Mouse (Mus musculus) MEL (cell line): ENCODE measurements at regions not wholly inside any gene's neighbourhood (a gene's known extent, or its start where the extent isn't known, plus 50 kb on each side); places are given as distances from the start of the nearest gene placed in this dataset.

ENCODE experiments used
- DNase-seq: peaks from one replicate; pipeline ENCODE4 v3.0.0; 2011; ENCODE audit warnings: low read depth, low spot score
- H3K27ac ChIP-seq: 2 replicates; pipeline ENCODE4 v1.5.1; 2012; ENCODE audit warnings: low read depth, mild to moderate bottlenecking, control low read depth, low read length, moderate library complexity; ENCODE audit not compliant: control insufficient read depth
- H3K27me3 ChIP-seq, 2 experiments: fragments of 150-350 bp in 1 of 2; sonication (generic) in 1 of 2; 2 replicates each; pipeline ENCODE4 v1.6.1; 2012; ENCODE audit warnings: low read length in 2 of 2, mild to moderate bottlenecking in 2 of 2, improper control_type of control experiment in 1 of 2, moderate library complexity in 1 of 2; ENCODE audit not compliant: insufficient read depth in 2 of 2, control insufficient read depth in 1 of 2
- H3K36me3 ChIP-seq, 2 experiments: 2 replicates each; pipeline ENCODE4 v1.6.1; 2012 to 2014; ENCODE audit warnings: low read length in 2 of 2, improper control_type of control experiment in 1 of 2, inconsistent platforms in 1 of 2, mild to moderate bottlenecking in 1 of 2; ENCODE audit not compliant: insufficient read depth in 2 of 2, control insufficient read depth in 1 of 2
- H3K4me1 ChIP-seq, 2 experiments: fragments of 150-350 bp in 1 of 2; sonication (generic) in 1 of 2; 2 replicates each; pipeline ENCODE4 v1.6.1; 2012; ENCODE audit warnings: low read length in 2 of 2, improper control_type of control experiment in 1 of 2, mild to moderate bottlenecking in 1 of 2; ENCODE audit not compliant: insufficient read depth in 2 of 2, control insufficient read depth in 1 of 2
- H3K4me3 ChIP-seq, 2 experiments: fragments of 150-350 bp in 1 of 2; sonication (generic) in 1 of 2; 2 replicates each; pipeline ENCODE4 v1.5.1; 2012; ENCODE audit warnings: low read depth in 2 of 2, low read length in 2 of 2, mild to moderate bottlenecking in 2 of 2, moderate library complexity in 2 of 2, control low read depth in 1 of 2, improper control_type of control experiment in 1 of 2; ENCODE audit not compliant: control insufficient read depth in 1 of 2, insufficient read depth in 1 of 2
- H3K79me2 ChIP-seq: 2 replicates; pipeline ENCODE4 v1.6.1; 2012; ENCODE audit warnings: mild to moderate bottlenecking, low read length, moderate library complexity; ENCODE audit not compliant: control insufficient read depth, poor library complexity, insufficient read depth
- H3K9ac ChIP-seq: 2 replicates; pipeline ENCODE4 v1.6.1; 2012; ENCODE audit warnings: low read depth, mild to moderate bottlenecking, control low read depth, low read length, moderate library complexity; ENCODE audit not compliant: control insufficient read depth, poor library complexity, severe bottlenecking
- H3K9me3 ChIP-seq: fragments of 150-350 bp; sonication (generic); replicated peaks from 2 replicates; pipeline ENCODE4 v1.6.1; 2012; ENCODE audit warnings: mild to moderate bottlenecking, low read length, improper control_type of control experiment, moderate library complexity; ENCODE audit not compliant: insufficient read depth
- BHLHE40 ChIP-seq: IDR thresholded peaks from 2 replicates; pipeline ENCODE4 v1.6.1; 2012; ENCODE audit warnings: low read depth, mild to moderate bottlenecking, inconsistent platforms, low read length, improper control_type of control experiment, borderline replicate concordance
- CHD1 ChIP-seq: IDR thresholded peaks from 2 replicates; pipeline ENCODE4 v1.6.1; 2012; ENCODE audit warnings: low read depth, mild to moderate bottlenecking, inconsistent platforms, low read length, improper control_type of control experiment
- CTCF ChIP-seq, 3 experiments: IDR thresholded peaks in 2 of 3; conservative IDR thresholded peaks in 1 of 3; 2 replicates each; pipeline ENCODE4 v1.5.1; 2011 to 2012; ENCODE audit warnings: low read length in 3 of 3, low read depth in 2 of 3, mild to moderate bottlenecking in 2 of 3, improper control_type of control experiment in 1 of 3, inconsistent platforms in 1 of 3, mixed read lengths in 1 of 3, moderate library complexity in 1 of 3; ENCODE audit not compliant: control insufficient read depth in 1 of 3, insufficient read depth in 1 of 3, poor library complexity in 1 of 3, severe bottlenecking in 1 of 3
- E2F4 ChIP-seq: IDR thresholded peaks from 2 replicates; pipeline ENCODE4 v1.6.1; 2011; ENCODE audit warnings: low read depth, low read length, improper control_type of control experiment, borderline replicate concordance
- EP300 ChIP-seq, 2 experiments: IDR thresholded peaks; 2 replicates each; pipeline ENCODE4 v1.6.1; 2011; ENCODE audit warnings: improper control_type of control experiment in 2 of 2, low read length in 2 of 2, low read depth in 1 of 2, mild to moderate bottlenecking in 1 of 2
- ETS1 ChIP-seq: IDR thresholded peaks from 2 replicates; pipeline ENCODE4 v1.6.1; 2012; ENCODE audit warnings: low read depth, mild to moderate bottlenecking, inconsistent platforms, low read length, improper control_type of control experiment, moderate library complexity
- GABPA ChIP-seq: IDR thresholded peaks from 2 replicates; pipeline ENCODE4 v1.6.1; 2012; ENCODE audit warnings: low read depth, mild to moderate bottlenecking, inconsistent platforms, low read length, improper control_type of control experiment, moderate library complexity
- HCFC1 ChIP-seq: IDR thresholded peaks from 2 replicates; pipeline ENCODE4 v1.6.1; 2012; ENCODE audit warnings: low read depth, mild to moderate bottlenecking, inconsistent platforms, low read length, improper control_type of control experiment, moderate library complexity
- MAFK ChIP-seq: IDR thresholded peaks from 2 replicates; pipeline ENCODE4 v1.6.1; 2011; ENCODE audit warnings: low read depth, mild to moderate bottlenecking, low read length, improper control_type of control experiment, borderline replicate concordance
- MAZ ChIP-seq: IDR thresholded peaks from 2 replicates; pipeline ENCODE4 v1.6.1; 2012; ENCODE audit warnings: low read depth, mild to moderate bottlenecking, inconsistent platforms, low read length, improper control_type of control experiment
- MEF2A ChIP-seq: IDR thresholded peaks from 2 replicates; pipeline ENCODE4 v1.6.1; 2014; ENCODE audit warnings: low read depth, mild to moderate bottlenecking, inconsistent platforms, low read length, improper control_type of control experiment; ENCODE audit not compliant: poor library complexity, insufficient replicate concordance, severe bottlenecking; ENCODE audit errors: extremely low read depth
- MXI1 ChIP-seq: IDR thresholded peaks from 2 replicates; pipeline ENCODE4 v1.6.1; 2011; ENCODE audit warnings: mild to moderate bottlenecking, low read depth, low read length, improper control_type of control experiment
- MYC ChIP-seq: IDR thresholded peaks from 2 replicates; pipeline ENCODE4 v1.6.1; 2011; ENCODE audit warnings: low read depth, mild to moderate bottlenecking, low read length, improper control_type of control experiment, moderate library complexity
- NELFE ChIP-seq: IDR thresholded peaks from 2 replicates; pipeline ENCODE4 v1.6.1; 2011; ENCODE audit warnings: low read depth, low read length, improper control_type of control experiment
- POLR2A ChIP-seq, 2 experiments: IDR thresholded peaks; 2 replicates each; pipeline ENCODE4 v1.6.1; 2011 to 2012; ENCODE audit warnings: low read length in 2 of 2, mild to moderate bottlenecking in 2 of 2, control low read depth in 1 of 2, improper control_type of control experiment in 1 of 2, low read depth in 1 of 2, moderate library complexity in 1 of 2; ENCODE audit not compliant: control insufficient read depth in 1 of 2, insufficient read depth in 1 of 2, poor library complexity in 1 of 2
- RAD21 ChIP-seq: IDR thresholded peaks from 2 replicates; pipeline ENCODE4 v1.6.1; 2011; ENCODE audit warnings: mild to moderate bottlenecking, low read depth, low read length, improper control_type of control experiment
- TAL1 ChIP-seq: IDR thresholded peaks from 2 replicates; pipeline ENCODE4 v1.6.1; 2012; ENCODE audit warnings: mild to moderate bottlenecking, inconsistent platforms, low read length, moderate library complexity, mixed read lengths
- TBP ChIP-seq: IDR thresholded peaks from 2 replicates; pipeline ENCODE4 v1.8.0; 2011; ENCODE audit warnings: low read depth, low read length, improper control_type of control experiment
- USF1 ChIP-seq: IDR thresholded peaks from 2 replicates; pipeline ENCODE4 v1.6.1; 2014; ENCODE audit warnings: low read depth, mild to moderate bottlenecking, inconsistent platforms, low read length, improper control_type of control experiment, moderate library complexity
- USF2 ChIP-seq, 2 experiments: IDR thresholded peaks; 2 replicates each; pipeline ENCODE4 v1.6.1; 2011 to 2012; ENCODE audit warnings: improper control_type of control experiment in 2 of 2, low read length in 2 of 2, borderline replicate concordance in 1 of 2, inconsistent platforms in 1 of 2, low read depth in 1 of 2, mild to moderate bottlenecking in 1 of 2; ENCODE audit not compliant: insufficient read depth in 1 of 2
- ZC3H11A ChIP-seq: IDR thresholded peaks from 2 replicates; pipeline ENCODE4 v1.6.1; 2012; ENCODE audit warnings: low read depth, mild to moderate bottlenecking, inconsistent platforms, low read length, improper control_type of control experiment
- ZKSCAN1 ChIP-seq: IDR thresholded peaks from 2 replicates; pipeline ENCODE4 v1.6.1; 2012; ENCODE audit warnings: low read depth, mild to moderate bottlenecking, inconsistent platforms, low read length, improper control_type of control experiment, moderate library complexity

- Histone ChIP-seq H3K9me3 (no peaks in the 10 kb centered on the region), H3K9ac (no peak overlapping the region)
- TF ChIP-seq HCFC1 (no peak), ZKSCAN1 (no peak), USF1 (no peak), MAZ (no peak), CTCF (IDR thresholded peaks at IDR 0.05 in 2 of 3, conservative IDR thresholded peaks at IDR 0.05 in 1 of 3; ENCODE audit: control insufficient read depth in 1 of 3, insufficient read depth in 1 of 3, low read depth in 2 of 3, low read length in 3 of 3, poor library complexity in 1 of 3, severe bottlenecking in 1 of 3) (no peak), RAD21 (no peak), ETS1 (no peak), ZC3H11A (no peak), NELFE (no peak), POLR2A (IDR thresholded peaks at IDR 0.05; ENCODE audit: control insufficient read depth in 1 of 2, insufficient read depth in 1 of 2, low read depth in 1 of 2, low read length in 2 of 2, poor library complexity in 1 of 2) (no peak), TBP (no peak), CHD1 (no peak)
- TF ChIP-seq, all 39 proteins: peak for 0
- H3K36me3 ChIP-seq = no peaks in the 10 kb centered on the region
- H3K4me1 ChIP-seq = no peaks in the 10 kb centered on the region
- no peak overlapping the region for H3K27ac ChIP-seq
- no peak for DNase-seq
- no peak overlapping the region for H3K4me3 ChIP-seq
- no peaks in the 10 kb centered on the region for H3K79me2 ChIP-seq
- no peaks in the 10 kb centered on the region; a peak in 1 of 4 replicates for H3K27me3 ChIP-seq
Observed at GRCm38 (mm10) chrX:11585353-11585752, 257.7 kb downstream of the H2al1j start.

- DNase-seq = no peak
- Histone ChIP-seq H3K27me3 (no peaks in the 10 kb centered on the region), H3K79me2 (no peaks in the 10 kb centered on the region), H3K9ac (no peak overlapping the region), H3K4me3 (no peak overlapping the region), H3K9me3 (no peaks in the 10 kb centered on the region), H3K4me1 (no peaks in the 10 kb centered on the region), H3K27ac (no peak overlapping the region), H3K36me3 (no peaks in the 10 kb centered on the region)
- TF ChIP-seq CHD1 (no peak), TBP (no peak)
Observed at GRCm38 (mm10) chrX:11591391-11592187, 264.0 kb downstream of the H2al1j start.

GRCm38 (mm10) chrX:11594542-11594941 is 266.9 kb downstream of the H2al1j start:
- H3K27ac ChIP-seq = no peak overlapping the region
- H3K36me3 ChIP-seq = no peaks in the 10 kb centered on the region
- H3K9ac ChIP-seq = no peak overlapping the region
- H3K4me3 ChIP-seq = no peak overlapping the region
- H3K4me1 ChIP-seq = no peaks in the 10 kb centered on the region
- no peaks in the 10 kb centered on the region for H3K79me2 ChIP-seq
- no peaks in the 10 kb centered on the region for H3K9me3 ChIP-seq
- no peak for DNase-seq
- TF ChIP-seq E2F4 (no peak), POLR2A (IDR thresholded peaks at IDR 0.05; ENCODE audit: control insufficient read depth in 1 of 2, insufficient read depth in 1 of 2, low read depth in 1 of 2, low read length in 2 of 2, poor library complexity in 1 of 2) (no peak), GABPA (no peak), MXI1 (no peak), USF2 (IDR thresholded peaks at IDR 0.05; ENCODE audit: borderline replicate concordance in 1 of 2, insufficient read depth in 1 of 2, low read depth in 1 of 2, low read length in 2 of 2) (no peak), MAFK (no peak), BHLHE40 (no peak), MAZ (no peak), TAL1 (no peak), MEF2A (no peak), EP300 (IDR thresholded peaks at IDR 0.05; ENCODE audit: low read depth in 1 of 2, low read length in 2 of 2) (no peak), MYC (no peak)
- no peaks in the 10 kb centered on the region for H3K27me3 ChIP-seq
